Mouse (Mus musculus) lung, postnatal 0 days (tissue): ENCODE measurements around the gene Tfip11.

ENCODE experiments used
- CTCF ChIP-seq: IDR thresholded peaks from 2 replicates; pipeline ENCODE4 v1.5.1; 2016; ENCODE audit warnings: antibody characterized with exemption, mild to moderate bottlenecking
- EP300 ChIP-seq: IDR thresholded peaks from 2 replicates; pipeline ENCODE4 v1.6.1; 2016; ENCODE audit warnings: antibody characterized with exemption, mild to moderate bottlenecking, control low read depth

DNA sequence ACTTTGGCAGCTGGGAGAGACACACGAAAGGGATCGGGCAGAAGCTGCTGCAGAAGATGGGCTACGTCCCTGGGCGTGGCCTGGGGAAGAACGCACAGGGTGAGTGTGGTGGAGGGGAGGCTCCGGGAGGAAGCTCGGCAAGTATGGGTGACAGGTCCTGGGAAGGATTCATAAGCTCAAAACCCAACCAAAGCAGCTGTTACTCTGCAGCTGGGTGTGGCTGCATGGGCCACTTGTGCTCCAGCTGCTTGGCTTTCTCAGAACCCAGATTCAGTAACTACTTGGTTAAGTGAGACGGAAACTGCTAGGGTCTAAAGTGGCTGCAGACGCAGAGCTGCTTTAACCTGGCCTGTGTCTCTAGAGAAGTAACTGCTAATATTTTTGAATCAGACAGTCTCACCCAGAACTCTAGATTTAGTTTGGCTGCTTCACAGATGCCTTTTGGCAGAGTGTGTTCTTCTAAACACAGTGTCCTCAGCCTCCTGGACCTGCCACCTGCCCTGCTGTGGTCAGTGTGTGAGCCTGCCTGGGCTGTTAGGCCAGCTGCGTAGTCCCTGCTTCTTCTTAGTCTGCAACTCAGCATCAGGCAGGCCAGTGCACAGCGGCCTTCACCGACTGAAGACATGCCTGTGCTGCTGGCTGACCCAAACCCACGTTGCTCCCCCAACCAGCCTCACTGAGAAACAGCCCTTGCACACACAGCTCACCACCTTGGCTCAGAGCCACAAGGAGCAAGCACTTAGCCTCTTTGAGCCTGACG lies 3.8 kb downstream of the Tfip11 start:
- TF ChIP-seq CTCF (no peak), EP300 (no peak)
